Mouse (Mus musculus): ENCODE results near the gene Gm3239. TPM values are rescaled to one million over a fixed set of nuclear protein-coding genes. Genes with fewer than 3 reads are reported as not detected.
"Not testable (repeated sequence)": the region's sequence is repeated elsewhere in the genome, so short reads cannot be mapped to it uniquely, and the experiment has no call there.

Gene Gm3239
- under 1 TPM in 1 of 2 experiments, not detected in 1; 0.59 TPM for total RNA-seq (2021)
- long read RNA-seq: 0 reads

- DNase-seq (ENCODE audit: low spot score in 2 of 2): not testable (repeated sequence)
Observed at GRCm38 (mm10) chr14:4663892-4664291, at the start of gene Gm3239. TSS of gene Gm3239 (plus strand) at chr14:4664192.

DNA sequence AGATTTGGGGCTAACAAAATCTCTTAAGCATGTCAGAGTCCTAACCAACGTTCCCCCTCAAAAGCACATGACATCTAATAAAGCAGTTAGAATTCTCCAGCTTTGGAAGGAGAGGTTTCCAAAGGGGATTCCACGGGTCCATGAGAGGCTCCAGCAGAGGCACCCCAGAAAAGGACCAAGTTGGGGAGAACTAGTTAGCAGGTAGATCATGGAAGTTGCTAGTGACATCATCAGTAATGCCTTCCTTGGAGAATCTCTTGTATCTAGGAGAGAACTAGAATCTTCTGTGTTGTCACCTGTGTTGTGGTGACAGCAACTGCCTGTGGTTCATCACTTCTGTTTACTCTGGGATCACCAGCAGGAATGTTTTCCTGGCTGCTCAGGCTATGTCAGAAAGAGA lies 31.9 kb upstream of the Gm3239 start, which contains the start of gene Gm8159:
Gm8159 (plus strand) TSS at position 301 of the 400 bp plus-strand sequence.
- not testable (repeated sequence) for DNase-seq (ENCODE audit: low spot score in 2 of 2)

DNA sequence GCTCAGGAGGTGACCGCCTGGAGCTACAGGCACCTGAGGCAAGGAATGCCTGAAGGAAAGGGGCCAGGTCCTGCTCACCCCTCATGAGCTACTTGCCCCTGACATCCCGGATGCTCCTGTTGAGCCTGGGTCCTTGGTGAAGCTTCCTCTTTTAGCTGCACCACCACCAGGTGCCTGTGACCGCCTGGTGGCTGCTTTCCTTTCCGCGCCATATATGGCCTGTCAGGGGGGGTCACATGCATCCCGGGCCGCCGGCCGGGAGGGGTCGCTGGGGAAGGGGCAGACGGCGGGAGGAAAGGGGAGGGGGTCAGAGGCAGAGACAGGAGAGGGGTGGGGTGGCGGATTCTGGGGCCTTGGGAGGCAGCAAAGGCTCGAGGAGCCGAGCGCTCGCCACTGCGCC lies 14.7 kb upstream of the Gm3239 start:
- peak; percentile 7 to 31 for DNase-seq (ENCODE audit: low spot score in 2 of 2)

GRCm38 (mm10) chr14:4650324-4650723 lies 13.7 kb upstream of the Gm3239 start:
- DNase-seq (ENCODE audit: low spot score in 2 of 2): peak; percentile 16 to 45

DNA sequence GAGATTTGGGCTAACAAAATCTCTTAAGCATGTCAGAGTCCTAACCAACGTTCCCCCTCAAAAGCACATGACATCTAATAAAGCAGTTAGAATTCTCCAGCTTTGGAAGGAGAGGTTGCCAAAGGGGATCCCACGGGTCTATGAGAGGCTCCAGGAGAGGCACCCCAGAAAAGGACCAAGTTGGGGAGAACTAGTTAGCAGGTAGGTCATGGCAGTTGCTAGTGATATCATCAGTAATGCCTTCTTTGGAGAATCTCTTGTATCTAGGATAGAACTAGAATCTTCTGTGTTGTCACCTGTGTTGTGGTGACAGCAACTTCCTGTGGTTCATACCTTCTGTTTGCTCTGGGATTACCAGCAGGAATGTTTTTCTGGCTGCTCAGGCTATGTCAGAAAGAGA lies 44.9 kb downstream of the Gm3239 start, which contains the start of gene Gm7876:
Gm7876 (plus strand) TSS at position 301 of the 400 bp plus-strand sequence.
- DNase-seq (ENCODE audit: low spot score in 2 of 2): not testable (repeated sequence)

Other genes starting within 250 kb of the Gm3239 start
- gene Gm3164, start 248.7 kb upstream of the Gm3239 start, total RNA-seq (2021): 1 to 10 TPM; 1.1 to 3.6 TPM
- gene Gm3173, start 233.2 kb upstream of the Gm3239 start, total RNA-seq (2021): 1 to 10 TPM; 5.0 TPM
- under 1 TPM in 1 of 2 experiments, not detected in 1; 0.21 TPM for gene Gm3182, start 182.4 kb upstream of the Gm3239 start, total RNA-seq (2021)
- gene Gm3047, start 108.8 kb upstream of the Gm3239 start, total RNA-seq (2021): not detected
- under 1 TPM; 0.66 to 0.67 TPM for gene Gm8159, start 31.8 kb upstream of the Gm3239 start, total RNA-seq (2021)
- gene Gm7876, start 45.0 kb downstream of the Gm3239 start, total RNA-seq (2021): under 1 TPM in 1 of 2 experiments, not detected in 1; 0.27 TPM
- gene Gm3252, start 62.6 kb downstream of the Gm3239 start, total RNA-seq (2021): 1 to 10 TPM in 1 of 2 experiments, under 1 TPM in 1; 0.83 to 1.0 TPM
- gene Gm9602, start 112.1 kb downstream of the Gm3239 start, total RNA-seq (2021): not detected
- gene Gm3269, start 173.9 kb downstream of the Gm3239 start, total RNA-seq (2021): not detected
- 10 to 100 TPM; 12.2 to 16.1 TPM for gene Gm3264, start 191.4 kb downstream of the Gm3239 start, total RNA-seq (2021)
- gene Gm3278, start 228.2 kb downstream of the Gm3239 start, total RNA-seq (2021): not detected